Mouse (Mus musculus): ENCODE measurements around the gene Fam50b. TPM values are rescaled to one million over a fixed set of nuclear protein-coding genes. Genes with fewer than 3 reads are reported as not detected.

The Fam50b gene
- polyA plus RNA-seq, 1 experiment: 0.09 TPM

- Histone ChIP-seq H3K27ac (ENCODE audit: insufficient read depth, low read depth, low read length) (no peak overlapping the region), H3K27me3 (replicated peaks; ENCODE audit: control insufficient read depth, insufficient read depth, low read length) (no peaks in the 10 kb centered on the region), H3K4me3 (ENCODE audit: insufficient read depth, low read depth, low read length) (no peak overlapping the region), H3K4me1 (ENCODE audit: control insufficient read depth, insufficient read depth, low read length) (no peaks in the 10 kb centered on the region), H3K36me3 (ENCODE audit: control insufficient read depth, insufficient read depth, low read length) (no peaks in the 10 kb centered on the region)
- DNase-seq: no peak
- TF ChIP-seq POLR2A (IDR thresholded peaks at IDR 0.05; ENCODE audit: low read depth, low read length) (no peak), CTCF (conservative IDR thresholded peaks at IDR 0.05; ENCODE audit: insufficient read depth, insufficient read length, low read depth, low read length) (no peak; the same call in 1 of the 2 replicates)
- 59% methylated on average over 2 of the region's 2 CpGs for WGBS
These were observed 31.3 kb upstream of the Fam50b start for GRCm38 (mm10) chr13:34703301-34703700.

- WGBS: 85% methylated on average over 1 of the region's 1 CpGs
- Histone ChIP-seq H3K4me3 (ENCODE audit: insufficient read depth, low read depth, low read length) (no peak overlapping the region), H3K27me3 (replicated peaks; ENCODE audit: control insufficient read depth, insufficient read depth, low read length) (no peaks in the 10 kb centered on the region), H3K36me3 (ENCODE audit: control insufficient read depth, insufficient read depth, low read length) (no peaks in the 10 kb centered on the region), H3K4me1 (ENCODE audit: control insufficient read depth, insufficient read depth, low read length) (no peaks in the 10 kb centered on the region), H3K27ac (ENCODE audit: insufficient read depth, low read depth, low read length) (no peak overlapping the region)
- no peak for DNase-seq
- TF ChIP-seq POLR2A (IDR thresholded peaks at IDR 0.05; ENCODE audit: low read depth, low read length): no peak
- no peak for TF ChIP-seq CTCF (conservative IDR thresholded peaks at IDR 0.05; ENCODE audit: insufficient read depth, insufficient read length, low read depth, low read length)
These were observed 30.9 kb upstream of the Fam50b start for GRCm38 (mm10) chr13:34703795-34704194.

DNA sequence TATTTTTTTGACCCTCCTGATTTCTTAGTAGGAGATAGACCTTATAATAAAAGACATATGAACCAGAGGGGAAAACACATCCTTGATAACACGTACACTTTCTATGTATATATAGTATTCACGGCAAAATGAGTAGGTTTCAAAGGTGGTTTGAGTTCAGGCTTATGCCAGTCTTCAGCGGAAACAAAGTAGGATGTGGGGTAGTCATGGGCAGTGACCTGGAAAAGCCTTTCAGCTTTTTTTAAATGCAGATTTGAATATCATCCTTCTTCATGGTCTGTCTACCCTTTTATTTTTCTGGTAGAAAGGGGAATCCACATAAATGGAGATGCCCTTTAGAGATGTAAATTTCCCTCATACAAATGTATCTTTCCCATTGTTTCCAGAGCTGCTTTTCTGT is 29.8 kb upstream of the Fam50b start:
- WGBS: 69% methylated on average over 3 of the region's 3 CpGs
- Histone ChIP-seq H3K4me3 (ENCODE audit: insufficient read depth, low read depth, low read length) (no peak overlapping the region), H3K4me1 (ENCODE audit: control insufficient read depth, insufficient read depth, low read length) (no peaks in the 10 kb centered on the region), H3K36me3 (ENCODE audit: control insufficient read depth, insufficient read depth, low read length) (no peaks in the 10 kb centered on the region), H3K27me3 (replicated peaks; ENCODE audit: control insufficient read depth, insufficient read depth, low read length) (no peaks in the 10 kb centered on the region), H3K27ac (ENCODE audit: insufficient read depth, low read depth, low read length) (no peak overlapping the region)
- TF ChIP-seq POLR2A (IDR thresholded peaks at IDR 0.05; ENCODE audit: low read depth, low read length) (no peak), CTCF (conservative IDR thresholded peaks at IDR 0.05; ENCODE audit: insufficient read depth, insufficient read length, low read depth, low read length) (no peak)
- no peak for DNase-seq

GRCm38 (mm10) chr13:34708955-34709354 is 25.7 kb upstream of the Fam50b start:
- WGBS: 54% methylated on average over 3 of the region's 3 CpGs
- no peaks in the 10 kb centered on the region for H3K27me3 ChIP-seq (replicated peaks; ENCODE audit: control insufficient read depth, insufficient read depth, low read length)
- H3K4me1 ChIP-seq (ENCODE audit: control insufficient read depth, insufficient read depth, low read length): no peaks in the 10 kb centered on the region
- no peak overlapping the region for H3K4me3 ChIP-seq (ENCODE audit: insufficient read depth, low read depth, low read length)
- no peaks in the 10 kb centered on the region for H3K36me3 ChIP-seq (ENCODE audit: control insufficient read depth, insufficient read depth, low read length)
- peak; percentile 93 for DNase-seq
- TF ChIP-seq CTCF (conservative IDR thresholded peaks at IDR 0.05; ENCODE audit: insufficient read depth, insufficient read length, low read depth, low read length) (no peak), POLR2A (IDR thresholded peaks at IDR 0.05; ENCODE audit: low read depth, low read length) (no peak)
- H3K27ac ChIP-seq (ENCODE audit: insufficient read depth, low read depth, low read length): peak overlapping the region; percentile 20; the same call in 1 of the 2 replicates

DNA sequence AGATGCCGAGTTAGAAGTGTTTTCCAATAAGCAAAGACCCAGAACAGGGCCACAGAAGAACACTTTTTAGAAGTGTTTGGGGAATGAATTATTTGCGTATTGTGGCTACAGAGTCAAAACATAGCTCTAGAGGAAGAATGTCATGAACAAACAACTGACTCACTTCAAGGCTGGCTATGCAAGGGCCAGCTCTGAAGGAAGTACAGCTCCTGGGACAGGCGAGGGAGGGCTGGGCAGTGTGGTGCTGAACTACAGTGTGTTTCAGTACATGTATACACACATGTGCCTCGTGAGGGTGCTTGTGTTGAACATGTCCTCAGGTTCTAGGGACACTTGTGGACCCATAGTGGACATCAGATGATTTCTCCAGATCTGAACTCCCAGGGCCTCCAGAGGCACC is 25.1 kb upstream of the Fam50b start:
- Histone ChIP-seq H3K4me3 (ENCODE audit: insufficient read depth, low read depth, low read length) (no peak overlapping the region), H3K4me1 (ENCODE audit: control insufficient read depth, insufficient read depth, low read length) (no peaks in the 10 kb centered on the region), H3K27me3 (replicated peaks; ENCODE audit: control insufficient read depth, insufficient read depth, low read length) (no peaks in the 10 kb centered on the region), H3K36me3 (ENCODE audit: control insufficient read depth, insufficient read depth, low read length) (no peaks in the 10 kb centered on the region), H3K27ac (ENCODE audit: insufficient read depth, low read depth, low read length) (no peak overlapping the region)
- no peak for DNase-seq
- TF ChIP-seq POLR2A (IDR thresholded peaks at IDR 0.05; ENCODE audit: low read depth, low read length) (no peak), CTCF (conservative IDR thresholded peaks at IDR 0.05; ENCODE audit: insufficient read depth, insufficient read length, low read depth, low read length) (no peak)
- 85% methylated on average over 4 of the region's 4 CpGs for WGBS

DNA sequence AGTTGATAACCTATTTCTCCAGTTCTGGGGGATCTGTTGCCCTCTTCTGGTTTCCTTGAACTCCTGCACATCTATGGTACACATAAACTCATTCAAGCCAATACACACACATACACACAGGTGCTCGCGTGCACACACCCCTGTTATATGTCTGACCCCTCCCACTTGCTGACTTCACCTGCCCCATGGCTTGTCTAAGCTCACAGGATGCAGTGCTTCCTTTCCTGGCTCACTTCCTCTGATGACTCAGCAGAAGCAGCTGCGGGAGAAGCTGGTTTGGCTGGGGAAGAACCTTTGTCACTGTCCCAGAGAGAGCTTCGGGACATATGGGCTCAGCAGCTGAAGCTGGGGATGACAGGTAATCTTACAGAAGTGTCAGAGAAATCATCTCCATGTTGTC is 23.2 kb upstream of the Fam50b start:
- Histone ChIP-seq H3K4me1 (ENCODE audit: control insufficient read depth, insufficient read depth, low read length) (no peaks in the 10 kb centered on the region), H3K27ac (ENCODE audit: insufficient read depth, low read depth, low read length) (no peak overlapping the region), H3K27me3 (replicated peaks; ENCODE audit: control insufficient read depth, insufficient read depth, low read length) (no peaks in the 10 kb centered on the region), H3K36me3 (ENCODE audit: control insufficient read depth, insufficient read depth, low read length) (no peaks in the 10 kb centered on the region), H3K4me3 (ENCODE audit: insufficient read depth, low read depth, low read length) (no peak overlapping the region)
- DNase-seq: no peak
- 71% methylated on average over 4 of the region's 4 CpGs for WGBS
- TF ChIP-seq CTCF (conservative IDR thresholded peaks at IDR 0.05; ENCODE audit: insufficient read depth, insufficient read length, low read depth, low read length): no peak
- no peak for TF ChIP-seq POLR2A (IDR thresholded peaks at IDR 0.05; ENCODE audit: low read depth, low read length)

DNA sequence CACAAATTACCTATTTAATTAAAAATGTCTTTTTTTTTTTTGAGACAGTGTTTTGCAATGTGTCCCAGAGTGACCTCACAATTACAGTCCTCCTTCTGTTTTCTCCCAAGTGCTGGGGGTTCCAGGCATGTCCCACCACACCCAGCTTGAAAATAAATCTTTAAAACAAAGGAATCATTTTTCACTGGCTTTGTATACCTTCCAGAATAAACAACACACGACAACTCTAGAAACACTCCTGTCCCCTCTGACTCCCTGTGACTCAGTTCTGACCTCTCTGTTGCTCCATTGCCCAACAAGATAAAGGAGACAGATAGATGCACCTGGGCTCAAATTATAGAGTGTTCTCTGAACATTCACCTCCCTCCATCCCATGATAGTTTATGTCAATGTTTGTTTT is 21.8 kb upstream of the Fam50b start:
- H3K4me3 ChIP-seq (ENCODE audit: insufficient read depth, low read depth, low read length): no peak overlapping the region
- no peak for DNase-seq
- 7% methylated on average over 1 of the region's 1 CpGs for WGBS
- H3K4me1 ChIP-seq (ENCODE audit: control insufficient read depth, insufficient read depth, low read length): no peaks in the 10 kb centered on the region
- H3K36me3 ChIP-seq (ENCODE audit: control insufficient read depth, insufficient read depth, low read length): no peaks in the 10 kb centered on the region
- no peak overlapping the region for H3K27ac ChIP-seq (ENCODE audit: insufficient read depth, low read depth, low read length)
- TF ChIP-seq CTCF (conservative IDR thresholded peaks at IDR 0.05; ENCODE audit: insufficient read depth, insufficient read length, low read depth, low read length) (no peak), POLR2A (IDR thresholded peaks at IDR 0.05; ENCODE audit: low read depth, low read length) (no peak)
- H3K27me3 ChIP-seq (replicated peaks; ENCODE audit: control insufficient read depth, insufficient read depth, low read length): no peaks in the 10 kb centered on the region

DNA sequence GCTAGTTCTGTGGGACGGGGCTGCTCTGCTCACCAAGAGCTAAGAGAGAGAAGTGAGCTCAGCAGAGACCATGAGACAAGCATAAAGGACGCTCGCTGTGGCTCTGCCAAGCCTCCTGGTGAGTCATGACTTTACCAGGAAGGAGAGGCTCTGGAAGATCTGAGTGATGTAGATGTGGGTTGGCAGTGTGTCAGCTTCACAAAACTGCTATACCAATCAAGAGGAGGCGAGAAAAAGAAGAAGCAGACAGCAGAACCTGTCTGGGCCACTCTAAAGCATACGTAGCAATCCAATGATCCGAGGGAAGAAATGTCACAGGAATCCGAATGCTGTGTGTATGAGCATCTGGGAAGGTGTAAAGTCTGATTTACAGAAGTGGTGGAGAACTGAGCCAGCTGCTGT is 19.2 kb upstream of the Fam50b start:
- WGBS: 71% methylated on average over 7 of the region's 7 CpGs
- no peak for DNase-seq
- H3K4me3 ChIP-seq (ENCODE audit: insufficient read depth, low read depth, low read length): no peak overlapping the region
- no peak overlapping the region for H3K27ac ChIP-seq (ENCODE audit: insufficient read depth, low read depth, low read length)
- TF ChIP-seq POLR2A (IDR thresholded peaks at IDR 0.05; ENCODE audit: low read depth, low read length): no peak
- no peak for TF ChIP-seq CTCF (conservative IDR thresholded peaks at IDR 0.05; ENCODE audit: insufficient read depth, insufficient read length, low read depth, low read length)
- H3K4me1 ChIP-seq (ENCODE audit: control insufficient read depth, insufficient read depth, low read length): no peaks in the 10 kb centered on the region
- H3K27me3 ChIP-seq (replicated peaks; ENCODE audit: control insufficient read depth, insufficient read depth, low read length): no peaks in the 10 kb centered on the region
- H3K36me3 ChIP-seq (ENCODE audit: control insufficient read depth, insufficient read depth, low read length): no peaks in the 10 kb centered on the region
